7 mouse cellular contexts compared by ENCODE assay signal in the genomic region with DNA sequence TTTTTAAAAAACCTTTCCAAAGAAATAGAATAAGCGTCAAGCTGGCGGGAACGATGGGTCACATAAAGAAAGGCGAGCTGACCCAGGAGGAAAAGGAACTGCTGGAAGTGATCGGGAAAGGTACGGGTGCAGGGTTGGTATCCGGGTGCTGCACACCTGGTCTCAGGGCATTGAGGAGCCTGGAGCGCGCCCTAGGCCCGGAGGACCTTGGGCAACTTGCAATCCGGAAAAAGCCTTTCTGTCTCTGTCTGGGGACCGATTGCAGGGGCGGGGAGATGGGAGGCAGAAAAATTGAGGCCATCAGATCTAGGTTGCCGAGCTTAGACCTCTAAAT. TPM values are rescaled to one million over a fixed set of nuclear protein-coding genes. Genes with fewer than 3 reads are reported as not detected.
DNase-seq lines count a peak whose midpoint lies in the region; ATAC-seq and TF ChIP-seq lines count a peak whose summit lies in the region.

No protein-coding gene starts in this region.

- no peak overlapping the region; the same call in 1 of the 2 replicates for H3K27ac ChIP-seq in neural tube, embryonic 11.5 days (ENCODE audit: low read depth, low read length)
- peak overlapping the region; percentile 80 for H3K27ac ChIP-seq in embryonic fibroblast, embryonic 13.5 days (ENCODE audit: insufficient read depth, low read length)
- H3K27ac ChIP-seq in intestine, postnatal 0 days (ENCODE audit: low read depth, low read length): peak overlapping the region; percentile 91
- H3K27ac ChIP-seq in midbrain, postnatal 0 days (ENCODE audit: low read depth, low read length): peak overlapping the region; percentile 86

- peak overlapping the region; percentile 76 for H3K4me2 ChIP-seq in neural tube, embryonic 11.5 days (ENCODE audit: low read depth)
- peak overlapping the region; percentile 88 for H3K4me2 ChIP-seq in intestine, postnatal 0 days (replicated peaks; ENCODE audit: low read depth)
- H3K4me2 ChIP-seq in midbrain, postnatal 0 days (ENCODE audit: low read depth, low read length, poor library complexity, severe bottlenecking): peak overlapping the region; percentile 73

- TF ChIP-seq POLR2A in embryonic fibroblast, embryonic 13.5 days (IDR thresholded peaks at IDR 0.05; ENCODE audit: low read depth, low read length): no peak

- peak; percentile 39 for ATAC-seq in neural tube, embryonic 11.5 days (ENCODE audit: insufficient read depth, low FRiP score, low TSS enrichment)
- ATAC-seq in intestine, postnatal 0 days: peak; percentile 63
- ATAC-seq in midbrain, postnatal 0 days (ENCODE audit: low FRiP score): peak; percentile 36

- no peak for TF ChIP-seq CTCF in embryonic fibroblast, embryonic 13.5 days (IDR thresholded peaks at IDR 0.05; ENCODE audit: borderline replicate concordance, insufficient read depth, low read length)
- TF ChIP-seq CTCF in intestine, postnatal 0 days (IDR thresholded peaks at IDR 0.05; ENCODE audit: low read depth): no peak
- no peak for TF ChIP-seq CTCF in midbrain, postnatal 0 days (IDR thresholded peaks at IDR 0.05)

- under 1% methylated on average over 14 of the region's 14 CpGs for WGBS in neural tube, embryonic 11.5 days
- WGBS in intestine, postnatal 0 days: 0% methylated on average over 14 of the region's 14 CpGs
- WGBS in midbrain, postnatal 0 days: under 1% methylated on average over 14 of the region's 14 CpGs

- no peaks in the 10 kb centered on the region for H3K27me3 ChIP-seq in neural tube, embryonic 11.5 days (ENCODE audit: control insufficient read depth, insufficient read depth, low read length)
- no peaks in the 10 kb centered on the region for H3K27me3 ChIP-seq in intestine, postnatal 0 days (replicated peaks; ENCODE audit: control insufficient read depth, insufficient read depth, low read length)
- no peaks in the 10 kb centered on the region for H3K27me3 ChIP-seq in midbrain, postnatal 0 days (ENCODE audit: insufficient read depth, low read length)

- no peak for DNase-seq in neural tube, embryonic 11.5 days (ENCODE audit: low spot score)
- DNase-seq in neural tube, embryonic 10.5 days (ENCODE audit: extremely low spot score, low spot score): no peak
- no peak for DNase-seq in midbrain, postnatal 0 days (ENCODE audit: low spot score)
- DNase-seq in right cerebral cortex, postnatal 10 days (ENCODE audit: low spot score in 2 of 2): no peak
- no peak for DNase-seq in embryo, embryonic 10.5 days (ENCODE audit: low spot score)

- peak overlapping the region; percentile 68 for H3K4me3 ChIP-seq in neural tube, embryonic 11.5 days (ENCODE audit: low read depth, low read length)
- peak overlapping the region; percentile 60 for H3K4me3 ChIP-seq in embryonic fibroblast, embryonic 13.5 days (ENCODE audit: insufficient read depth, low read length)
- peak overlapping the region; percentile 96 for H3K4me3 ChIP-seq in intestine, postnatal 0 days (ENCODE audit: low read depth, low read length)
- H3K4me3 ChIP-seq in midbrain, postnatal 0 days (ENCODE audit: low read depth, low read length): peak overlapping the region; percentile 95

- H3K9ac ChIP-seq in neural tube, embryonic 11.5 days (ENCODE audit: low read length): peak overlapping the region; percentile 66
- peak overlapping the region; percentile 78 for H3K9ac ChIP-seq in intestine, postnatal 0 days (ENCODE audit: low read depth, low read length)
- H3K9ac ChIP-seq in midbrain, postnatal 0 days (replicated peaks; ENCODE audit: low read length, poor library complexity, severe bottlenecking): peak overlapping the region; percentile 91

- H3K9me3 ChIP-seq in neural tube, embryonic 11.5 days (ENCODE audit: control insufficient read depth, low read length): no peaks in the 10 kb centered on the region
- no peaks in the 10 kb centered on the region for H3K9me3 ChIP-seq in intestine, postnatal 0 days (ENCODE audit: control insufficient read depth)
- no peaks in the 10 kb centered on the region for H3K9me3 ChIP-seq in midbrain, postnatal 0 days (ENCODE audit: low read length)

- H3K4me1 ChIP-seq in neural tube, embryonic 11.5 days (ENCODE audit: control insufficient read depth, insufficient read depth, low read length): peaks cover 16% of the 10 kb centered on the region; the same call in 1 of the 2 replicates
- H3K4me1 ChIP-seq in embryonic fibroblast, embryonic 13.5 days (ENCODE audit: control insufficient read depth, insufficient read depth, low read length): peaks cover 3% of the 10 kb centered on the region; the same call in 1 of the 2 replicates
- H3K4me1 ChIP-seq in intestine, postnatal 0 days (replicated peaks; ENCODE audit: control insufficient read depth, insufficient read depth, low read length): 0 out of 2 replicates have a peak, but pooled peaks cover 6% of the 10 kb centered on the region
- peaks cover 12% of the 10 kb centered on the region for H3K4me1 ChIP-seq in midbrain, postnatal 0 days (ENCODE audit: insufficient read depth, low read length)

- no peaks in the 10 kb centered on the region for H3K36me3 ChIP-seq in neural tube, embryonic 11.5 days (ENCODE audit: control insufficient read depth, insufficient read depth, low read length)
- H3K36me3 ChIP-seq in intestine, postnatal 0 days (ENCODE audit: control insufficient read depth, insufficient read depth): 0 out of 2 replicates have a peak, but pooled peaks cover 3% of the 10 kb centered on the region
- no peaks in the 10 kb centered on the region for H3K36me3 ChIP-seq in midbrain, postnatal 0 days (ENCODE audit: insufficient read depth, low read length)

RNA-seq across cellular contexts. Expression of a gene that starts 0.4 kb away (rescaled TPM):
- polyA plus RNA-seq in neural tube, embryonic 11.5 days (2014; fragmentation: Nextera tagmentation; extraction: Ambion mirVana): 23.1 and 29.1 TPM in 2 replicates
- polyA plus RNA-seq in embryonic fibroblast, embryonic 13.5 days (2011; ENCODE audit: insufficient read length, low read depth, missing spikeins): 24.3 and 33.3 TPM in 2 replicates
- 25.8 and 26.6 TPM in 2 replicates for polyA plus RNA-seq in intestine, postnatal 0 days (2015; fragmentation: Nextera tagmentation; extraction: Ambion mirVana)
- 64.6 and 81.2 TPM in 2 replicates for total RNA-seq in midbrain, postnatal 0 days (2014; rRNA removed)
- 87.2 and 88.5 TPM in 2 replicates for polyA plus RNA-seq in midbrain, postnatal 0 days (2015; fragmentation: Nextera tagmentation; extraction: Ambion mirVana)

RNA-seq across cellular contexts. Expression of a gene that starts 0.6 kb away (rescaled TPM):
- polyA plus RNA-seq in neural tube, embryonic 11.5 days (2014; fragmentation: Nextera tagmentation; extraction: Ambion mirVana): 291 and 303 TPM in 2 replicates
- 98.0 and 98.7 TPM in 2 replicates for polyA plus RNA-seq in embryonic fibroblast, embryonic 13.5 days (2011; ENCODE audit: insufficient read length, low read depth, missing spikeins)
- 71.9 and 75.3 TPM in 2 replicates for polyA plus RNA-seq in intestine, postnatal 0 days (2015; fragmentation: Nextera tagmentation; extraction: Ambion mirVana)
- total RNA-seq in midbrain, postnatal 0 days (2014; rRNA removed): 213 and 269 TPM in 2 replicates
- polyA plus RNA-seq in midbrain, postnatal 0 days (2015; fragmentation: Nextera tagmentation; extraction: Ambion mirVana): 276 and 301 TPM in 2 replicates
